Mouse (Mus musculus): ENCODE results near the gene Shq1.

The Shq1 gene

DNA sequence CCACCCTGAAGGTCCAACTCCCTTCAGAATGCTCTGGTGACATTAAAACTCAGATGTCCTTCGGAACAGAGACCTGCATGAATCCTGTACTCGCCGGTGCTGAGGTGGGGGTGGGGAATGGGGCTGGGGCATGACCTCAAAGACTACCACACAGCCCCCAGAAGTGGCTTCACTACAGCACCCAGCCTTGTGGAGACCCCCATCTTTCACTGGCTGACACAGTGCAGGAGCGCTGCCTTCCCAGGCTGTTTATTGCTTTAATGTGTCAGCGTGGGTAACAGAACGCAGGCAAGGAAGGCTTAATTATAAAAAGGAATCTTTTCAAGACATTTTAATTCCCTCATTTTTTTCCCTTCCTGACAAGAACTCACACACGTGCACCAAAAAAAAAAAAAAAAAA lies 137.6 kb downstream of the Shq1 start:
- no peak for DNase-seq (ENCODE audit: low read depth, low spot score)

DNA sequence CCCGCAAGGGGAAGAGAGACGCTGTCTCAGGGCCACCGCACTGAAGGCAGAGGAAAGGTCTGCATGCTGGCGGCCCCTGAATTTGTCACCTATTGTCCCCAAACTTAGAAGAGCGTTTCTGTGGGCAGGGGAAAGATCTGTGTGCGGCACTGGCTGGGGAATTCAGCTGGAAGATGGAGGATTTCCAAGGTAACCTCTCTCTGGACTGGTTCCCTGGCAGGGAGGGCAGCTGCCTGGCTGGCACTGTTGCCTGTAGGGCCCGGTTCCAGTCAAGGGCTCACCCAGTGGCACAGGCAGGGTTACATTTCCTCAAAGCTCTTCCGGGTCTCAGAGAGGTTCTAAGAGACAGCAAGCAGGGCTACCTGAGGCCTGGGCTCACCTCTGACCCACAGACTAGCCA lies 138.6 kb downstream of the Shq1 start:
- no peak for DNase-seq (ENCODE audit: low read depth, low spot score)

DNA sequence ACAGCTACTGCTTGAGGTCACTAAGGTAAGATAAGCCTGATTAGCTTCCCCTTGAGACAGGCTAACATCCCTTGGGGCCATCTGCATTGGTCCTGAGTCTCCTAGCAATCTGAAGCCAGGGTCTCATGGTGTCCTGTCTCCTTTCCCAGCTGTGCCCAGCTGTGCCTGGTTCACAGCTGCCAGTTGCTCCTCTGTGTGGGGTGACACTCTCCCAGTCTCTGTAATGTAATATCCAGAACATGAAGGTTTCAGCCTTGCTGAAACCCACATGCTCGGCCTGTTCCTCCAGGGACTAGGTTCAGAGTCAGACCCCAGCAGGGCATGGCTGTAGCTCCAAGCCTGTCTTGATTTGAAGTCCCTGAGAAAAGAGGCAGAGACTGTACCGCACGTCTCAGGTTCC lies 141.3 kb downstream of the Shq1 start:
- DNase-seq (ENCODE audit: low read depth, low spot score) = no peak

DNA sequence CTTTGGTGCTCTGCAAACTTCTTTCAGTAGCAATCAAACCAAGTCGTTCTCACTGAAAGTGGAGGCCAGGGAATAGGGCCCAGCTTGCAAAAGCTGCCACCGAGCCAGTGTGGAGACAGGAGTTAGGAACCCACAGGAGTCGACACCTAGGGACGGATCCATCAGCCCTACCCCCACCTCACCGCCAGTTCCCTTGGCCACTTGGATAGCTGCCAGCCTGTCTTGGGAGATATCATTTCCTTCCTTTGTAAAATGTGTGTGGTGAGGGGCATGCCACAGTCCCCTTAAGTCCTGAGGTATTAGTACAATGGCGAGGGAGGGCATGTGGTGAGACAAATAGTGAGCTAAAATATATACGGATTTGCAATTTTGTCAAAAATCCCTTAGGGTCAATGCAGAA lies 142.4 kb downstream of the Shq1 start:
- no peak for DNase-seq (ENCODE audit: low read depth, low spot score)

DNA sequence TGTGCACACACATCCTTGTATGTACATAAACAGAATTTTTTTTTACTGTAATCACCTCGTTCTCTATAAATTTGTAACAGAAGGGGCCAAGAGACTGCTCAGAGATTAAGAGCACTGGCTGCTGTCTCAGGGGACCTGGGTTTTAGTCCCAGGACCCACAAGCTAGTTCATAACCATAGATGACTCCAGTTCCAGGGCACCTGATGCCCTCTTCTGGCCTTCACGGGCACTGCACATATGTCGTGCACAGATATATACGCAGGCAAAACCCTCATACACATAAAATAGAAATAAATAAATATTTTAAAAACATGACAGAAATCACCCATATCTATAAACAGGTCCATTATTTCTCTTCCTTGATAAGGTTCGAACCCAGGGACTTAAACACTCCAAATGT lies 143.0 kb downstream of the Shq1 start:
- DNase-seq (ENCODE audit: low read depth, low spot score) = no peak

DNA sequence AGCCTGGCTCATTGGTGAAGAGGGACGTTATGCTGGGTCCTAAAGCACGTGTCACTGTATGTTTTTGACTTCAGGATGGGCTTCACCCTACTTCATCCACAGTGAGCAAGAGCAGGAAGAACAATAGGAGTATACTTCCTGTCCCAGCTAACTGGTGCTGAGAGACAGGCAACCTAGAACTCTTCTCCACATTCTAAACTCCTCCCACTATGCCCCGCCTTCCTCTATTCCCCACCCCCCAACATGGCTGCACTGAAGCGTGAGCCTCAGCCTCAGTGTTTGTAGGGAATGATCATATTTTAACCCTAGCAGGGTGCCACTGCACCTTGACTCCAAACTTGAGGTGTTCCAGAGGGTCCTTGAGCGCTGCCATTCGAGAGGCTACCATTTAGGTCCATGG lies 143.8 kb downstream of the Shq1 start:
- DNase-seq (ENCODE audit: low read depth, low spot score) = no peak

DNA sequence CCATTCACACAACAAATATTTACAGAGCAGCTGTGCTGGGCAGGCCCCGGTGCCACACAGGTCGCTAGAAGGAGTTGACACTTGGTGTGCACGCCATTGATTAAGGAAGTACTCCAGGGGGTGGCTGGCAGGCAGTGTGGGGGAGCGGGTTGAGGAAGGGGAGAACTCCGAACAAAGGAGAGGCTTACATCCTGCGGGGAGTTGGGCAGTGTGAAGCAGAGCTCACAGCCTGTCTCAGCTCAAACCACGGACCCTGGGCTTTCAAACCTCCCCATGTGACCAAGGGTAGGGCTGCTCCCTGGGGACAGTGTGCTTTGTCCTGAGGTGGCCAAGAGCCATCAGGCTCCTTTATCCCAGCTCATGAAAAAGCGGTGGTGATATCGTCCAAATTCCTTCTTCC lies 144.9 kb downstream of the Shq1 start:
- no peak for DNase-seq (ENCODE audit: low read depth, low spot score)

DNA sequence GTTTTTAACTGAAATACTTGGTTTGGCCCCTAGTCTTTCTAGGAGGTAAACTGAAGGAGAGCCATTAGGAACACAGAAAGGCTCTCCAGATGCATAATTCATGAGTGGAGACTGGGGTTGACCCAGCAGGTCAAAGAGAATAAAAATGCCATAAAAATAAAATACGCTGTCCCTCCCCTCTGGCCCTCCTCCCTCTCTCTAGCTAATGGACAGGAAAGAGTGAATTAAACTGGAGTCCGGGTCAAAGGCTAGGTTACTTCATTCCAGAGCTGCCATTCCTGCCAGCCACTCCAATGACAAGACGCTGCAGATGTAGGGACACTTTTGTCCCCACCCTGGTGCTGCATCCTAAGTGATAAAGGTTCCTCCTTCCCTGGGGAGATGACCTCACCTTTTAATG lies 145.5 kb downstream of the Shq1 start:
- DNase-seq (ENCODE audit: low read depth, low spot score) = no peak

DNA sequence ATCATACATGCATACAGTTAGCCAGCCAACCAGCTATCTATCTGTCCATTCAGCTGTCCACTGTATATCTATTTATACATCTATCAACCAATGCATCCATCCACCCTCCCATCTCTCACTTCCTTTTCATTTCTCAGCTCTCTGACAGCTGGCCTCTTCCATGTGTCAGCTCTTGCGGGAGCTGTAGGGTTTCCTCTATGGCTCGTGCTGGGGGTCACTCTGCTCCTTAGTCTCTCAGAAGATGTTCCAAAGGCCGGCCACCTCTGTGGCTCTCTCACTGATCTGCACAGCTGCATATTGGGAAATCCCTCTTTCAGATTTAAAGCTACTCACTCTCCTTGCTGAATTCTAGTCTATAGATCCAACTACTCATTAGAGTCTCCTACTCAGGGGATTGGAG lies 148.5 kb downstream of the Shq1 start:
- no peak for DNase-seq (ENCODE audit: low read depth, low spot score)

DNA sequence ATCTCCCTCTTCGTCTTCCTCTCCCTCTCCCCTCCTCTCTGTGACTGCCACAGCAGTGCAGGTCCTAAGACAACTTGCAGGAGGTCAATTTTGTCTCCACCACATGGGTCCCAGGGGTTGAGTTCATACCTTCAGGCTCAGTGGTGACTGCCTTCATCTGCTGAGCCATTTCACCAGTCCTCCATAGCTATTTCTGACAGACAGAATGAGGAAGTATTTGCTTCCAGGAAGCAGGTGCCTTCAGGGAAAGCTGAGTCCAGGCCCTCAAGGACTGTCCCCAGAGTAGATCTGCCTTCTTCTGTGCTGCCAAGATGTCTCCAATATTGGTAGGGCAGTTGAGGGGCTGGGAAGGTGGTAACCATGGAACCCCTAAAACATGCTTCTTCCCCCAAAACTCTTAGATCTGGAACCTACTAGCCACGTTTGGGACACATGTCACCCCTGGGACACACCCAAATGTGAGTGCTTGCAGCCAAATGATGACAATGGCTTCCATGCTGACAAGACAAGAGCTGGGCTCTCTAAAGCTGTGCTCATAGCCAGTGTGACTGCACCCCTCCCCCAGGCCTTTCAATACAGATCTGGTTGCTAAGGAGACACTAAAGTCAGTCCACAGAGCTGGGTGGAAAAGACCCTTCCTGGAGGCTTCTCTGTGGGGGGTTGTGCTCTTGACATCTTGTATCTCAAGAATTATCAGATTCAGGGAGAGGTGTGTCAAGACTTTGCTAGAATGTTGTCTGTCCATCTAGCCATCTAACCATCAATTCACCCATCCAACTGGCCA lies 149.2 kb downstream of the Shq1 start:
- DNase-seq (ENCODE audit: low read depth, low spot score) = no peak

DNA sequence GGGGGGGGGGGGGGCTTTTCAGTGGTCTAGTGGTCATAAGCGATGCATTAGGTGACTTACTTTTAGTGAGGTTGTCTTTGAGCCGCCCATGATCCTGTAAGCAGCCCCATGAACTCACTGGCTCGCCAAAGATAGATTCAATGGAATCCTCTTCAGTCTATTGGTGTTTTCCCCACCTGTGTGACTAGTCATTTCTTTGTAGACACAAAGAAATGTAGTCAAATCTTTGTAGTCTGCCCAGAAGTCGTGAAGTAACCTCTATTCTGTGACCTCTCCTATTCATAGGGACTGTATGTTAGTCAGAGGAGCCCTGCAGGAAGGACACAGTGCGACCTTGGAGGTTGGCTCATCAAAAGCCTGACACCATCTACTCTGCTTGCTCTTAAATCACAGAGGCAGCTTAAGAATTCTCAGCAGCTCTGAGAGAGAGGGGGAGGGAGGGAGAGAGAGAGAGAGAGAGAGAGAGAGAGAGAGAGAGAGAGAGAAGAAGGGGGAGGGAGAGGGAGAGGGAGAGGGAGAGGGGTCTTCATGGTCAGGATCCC lies 150.3 kb downstream of the Shq1 start:
- DNase-seq (ENCODE audit: low read depth, low spot score) = no peak

DNA sequence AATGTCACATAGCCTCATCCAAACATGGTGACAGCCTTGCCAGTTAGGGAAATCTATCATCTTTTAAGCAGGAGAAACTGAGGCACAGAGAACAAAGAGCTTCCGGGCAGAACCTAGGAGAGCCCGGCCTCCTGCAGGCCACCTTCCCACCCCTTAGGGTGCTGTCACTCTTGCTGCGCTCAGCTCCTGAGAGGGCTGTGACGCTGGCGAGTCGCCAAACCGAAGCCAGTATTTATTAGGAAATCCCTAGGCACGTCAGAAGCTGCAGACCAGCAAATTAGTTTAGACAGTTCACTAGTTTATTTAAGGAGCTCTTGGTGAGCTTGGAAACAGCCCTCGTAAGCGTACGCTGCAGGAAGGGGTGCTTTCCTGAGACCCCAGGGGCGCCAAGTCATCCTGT lies 151.1 kb downstream of the Shq1 start:
- DNase-seq (ENCODE audit: low read depth, low spot score) = no peak
